Mouse (Mus musculus) liver, embryonic 16.5 days (tissue): Measurements from ENCODE around the gene Olfr1377. TPM values are rescaled to one million over a fixed set of nuclear protein-coding genes. Genes with fewer than 3 reads are reported as not detected.
"Not testable (repeated sequence)": the region's sequence is repeated elsewhere in the genome, so short reads cannot be mapped to it uniquely, and the experiment has no call there.

ENCODE experiments used
- ATAC-seq: fragments of 200-750 bp; cut with Nextera tagmentation; 2 replicates; pipeline ENCODE4 v1.8.0; 2017; ENCODE audit warnings: low read depth, mild to moderate bottlenecking, moderate number of reproducible peaks, moderate library complexity
- H3K27ac ChIP-seq: fragments of 300-500 bp; sonication (generic); 2 replicates; pipeline ENCODE4 v1.5.1; 2014; ENCODE audit warnings: mild to moderate bottlenecking, low read length
- H3K27me3 ChIP-seq: fragments of 300-500 bp; sonication (generic); 2 replicates; pipeline ENCODE4 v1.6.1; 2014; ENCODE audit warnings: low read depth, low read length, mixed read lengths; ENCODE audit not compliant: control insufficient read depth, insufficient read depth
- H3K36me3 ChIP-seq: fragments of 300-500 bp; sonication (generic); 2 replicates; pipeline ENCODE4 v1.6.1; 2014; ENCODE audit warnings: mild to moderate bottlenecking; ENCODE audit not compliant: control insufficient read depth, insufficient read depth
- H3K4me1 ChIP-seq: fragments of 300-500 bp; sonication (generic); 2 replicates; pipeline ENCODE4 v1.6.1; 2014; ENCODE audit warnings: low read depth, low read length, mixed read lengths; ENCODE audit not compliant: control insufficient read depth
- H3K4me2 ChIP-seq: fragments of 300-500 bp; sonication (generic); 2 replicates; pipeline ENCODE4 v1.6.1; 2014; ENCODE audit warnings: low read depth, low read length, mixed read lengths
- H3K4me3 ChIP-seq: fragments of 300-500 bp; sonication (generic); 2 replicates; pipeline ENCODE4 v1.5.1; 2014; ENCODE audit warnings: low read depth, mild to moderate bottlenecking, low read length
- H3K9ac ChIP-seq: fragments of 300-500 bp; sonication (generic); 2 replicates; pipeline ENCODE4 v1.6.1; 2014; ENCODE audit warnings: low read depth, low read length
- H3K9me3 ChIP-seq: fragments of 300-500 bp; sonication (generic); replicated peaks from 2 replicates; pipeline ENCODE4 v1.6.1; 2016; ENCODE audit warnings: low read length; ENCODE audit not compliant: control insufficient read depth
- WGBS: fragments of 180-500 bp; shearing (Covaris S2); extraction: QIAGEN DNeasy Blood & Tissue Kit; methylation state at CpG from one replicate; pipeline ENCODE4 v1.1.7; 2014; ENCODE audit not compliant: insufficient replicate concordance; 5-methylcytosine and 5-hydroxymethylcytosine counted together
- polyA plus RNA-seq: library from polyadenylated mRNA; unstranded; fragments of >200 nt; fragmentation: Nextera tagmentation; extraction: Ambion mirVana; gene quantifications from 2 replicates; pipeline ENCODE4 v1.2.1, GENCODE M21; 2015

The Olfr1377 gene
- polyA plus RNA-seq, 1 experiment from 2014 or later: not detected

GRCm38 (mm10) chr11:50966230-50966629 is 15.5 kb upstream of the Olfr1377 start, which contains the start of gene Olfr1378:
Gene Olfr1378 (plus strand): TSS chr11:50966530.
- Histone ChIP-seq H3K9me3 (no peaks in the 10 kb centered on the region), H3K27me3 (no peaks in the 10 kb centered on the region), H3K4me3 (no peak within 1 kb of the TSS), H3K4me2 (no peak within 1 kb of the TSS), H3K36me3 (no peaks in the 10 kb centered on the region), H3K4me1 (no peaks in the 10 kb centered on the region), H3K9ac (no peak within 1 kb of the TSS), H3K27ac (no peak within 1 kb of the TSS)
- 73% methylated on average over 11 of the region's 11 CpGs for WGBS
- ATAC-seq: no peak

- Histone ChIP-seq H3K27me3 (no peaks in the 10 kb centered on the region), H3K4me1 (no peaks in the 10 kb centered on the region), H3K4me3 (no peak overlapping the region), H3K27ac (no peak overlapping the region), H3K36me3 (no peaks in the 10 kb centered on the region), H3K9ac (no peak overlapping the region), H3K4me2 (no peak overlapping the region), H3K9me3 (no peaks in the 10 kb centered on the region)
- 52% methylated on average over 4 of the region's 4 CpGs for WGBS
- no peak for ATAC-seq
Measured at GRCm38 (mm10) chr11:50977216-50977615, 4.6 kb upstream of the Olfr1377 start.

- Histone ChIP-seq H3K27me3 (no peaks in the 10 kb centered on the region), H3K9me3 (no peaks in the 10 kb centered on the region), H3K4me2 (no peak within 1 kb of the TSS), H3K36me3 (no peaks in the 10 kb centered on the region), H3K4me1 (no peaks in the 10 kb centered on the region), H3K4me3 (no peak within 1 kb of the TSS), H3K27ac (no peak within 1 kb of the TSS), H3K9ac (no peak within 1 kb of the TSS)
- no peak for ATAC-seq
- 49% methylated on average over 5 of the region's 5 CpGs for WGBS
Measured at GRCm38 (mm10) chr11:51003296-51003695, 21.5 kb downstream of the Olfr1377 start, which contains the start of gene Olfr51. Gene Olfr51 (plus strand): TSS chr11:51003596.

- WGBS: 55% methylated on average over 5 of the region's 5 CpGs
- H3K4me1 ChIP-seq: no peaks in the 10 kb centered on the region
- no peak for ATAC-seq
- H3K4me3 ChIP-seq: no peak overlapping the region
- no peak overlapping the region for H3K4me2 ChIP-seq
- H3K36me3 ChIP-seq: no peaks in the 10 kb centered on the region
- no peaks in the 10 kb centered on the region for H3K27me3 ChIP-seq
- H3K9me3 ChIP-seq: no peaks in the 10 kb centered on the region
- no peak overlapping the region for H3K27ac ChIP-seq
- H3K9ac ChIP-seq: no peak overlapping the region
Measured at GRCm38 (mm10) chr11:51011821-51012220, 30.1 kb downstream of the Olfr1377 start.

- no peak within 1 kb of the TSS for H3K27ac ChIP-seq
- no peaks in the 10 kb centered on the region for H3K9me3 ChIP-seq
- no peak within 1 kb of the TSS for H3K9ac ChIP-seq
- H3K4me3 ChIP-seq: no peak within 1 kb of the TSS
- H3K4me2 ChIP-seq: no peak within 1 kb of the TSS
- H3K4me1 ChIP-seq: no peaks in the 10 kb centered on the region
- no peaks in the 10 kb centered on the region for H3K27me3 ChIP-seq
- H3K36me3 ChIP-seq: no peaks in the 10 kb centered on the region
- ATAC-seq: no peak
- 29% methylated on average over 1 of the region's 1 CpGs for whole genome bisulfite sequencing
Measured at GRCm38 (mm10) chr11:51013936-51014335, 32.2 kb downstream of the Olfr1377 start, which contains the start of gene Olfr54. Gene Olfr54 (plus strand): TSS chr11:51014236.

- no peaks in the 10 kb centered on the region for H3K9me3 ChIP-seq
- no peak overlapping the region for H3K4me3 ChIP-seq
- H3K27ac ChIP-seq: no peak overlapping the region
- H3K4me1 ChIP-seq: no peaks in the 10 kb centered on the region
- no peak overlapping the region for H3K9ac ChIP-seq
- H3K36me3 ChIP-seq: no peaks in the 10 kb centered on the region
- H3K27me3 ChIP-seq: no peaks in the 10 kb centered on the region
- WGBS: 24% methylated on average over 2 of the region's 2 CpGs
- no peak overlapping the region for H3K4me2 ChIP-seq
- ATAC-seq: peak; percentile 92
Measured at GRCm38 (mm10) chr11:51016341-51016740, 34.6 kb downstream of the Olfr1377 start.

- H3K36me3 ChIP-seq, H3K4me2 ChIP-seq, H3K9ac ChIP-seq, H3K9me3 ChIP-seq, H3K27ac ChIP-seq, H3K4me1 ChIP-seq, H3K27me3 ChIP-seq, H3K4me3 ChIP-seq, ATAC-seq: not testable (repeated sequence)
- 81% methylated on average over 9 of the region's 11 CpGs for WGBS
Measured at GRCm38 (mm10) chr11:51026811-51027210, 45.0 kb downstream of the Olfr1377 start.

- H3K4me2 ChIP-seq, ATAC-seq, H3K36me3 ChIP-seq, H3K4me1 ChIP-seq, H3K4me3 ChIP-seq, H3K27me3 ChIP-seq, H3K9me3 ChIP-seq, H3K9ac ChIP-seq, H3K27ac ChIP-seq: not testable (repeated sequence)
- WGBS: 56% methylated on average over 8 of the region's 8 CpGs
Measured at GRCm38 (mm10) chr11:51029381-51029780, 47.6 kb downstream of the Olfr1377 start.

GRCm38 (mm10) chr11:51030225-51030624 is 48.5 kb downstream of the Olfr1377 start:
- WGBS: 36% methylated on average over 2 of the region's 2 CpGs
- Histone ChIP-seq H3K4me1 (no peaks in the 10 kb centered on the region), H3K36me3 (no peaks in the 10 kb centered on the region), H3K27ac (no peak overlapping the region), H3K27me3 (no peaks in the 10 kb centered on the region), H3K9ac (no peak overlapping the region), H3K4me3 (no peak overlapping the region), H3K4me2 (no peak overlapping the region), H3K9me3 (no peaks in the 10 kb centered on the region)
- no peak for ATAC-seq
